Mouse (Mus musculus) forebrain, embryonic 16.5 days (tissue): Measurements from ENCODE around the gene Abcb11. TPM values are rescaled to one million over a fixed set of nuclear protein-coding genes. Genes with fewer than 3 reads are reported as not detected.
"Not testable (repeated sequence)": the region's sequence is repeated elsewhere in the genome, so short reads cannot be mapped to it uniquely, and the experiment has no call there.

Experiments
- ATAC-seq: fragments of 200-750 bp; cut with Nextera tagmentation; 2 replicates; pipeline ENCODE4 v1.8.0; 2017; ENCODE audit warnings: mild to moderate bottlenecking, moderate library complexity
- H3K27ac ChIP-seq: fragments of 300-500 bp; sonication (generic); 2 replicates; pipeline ENCODE4 v1.5.1; 2014; ENCODE audit warnings: low read length, control low read depth
- H3K27me3 ChIP-seq: fragments of 300-500 bp; sonication (generic); replicated peaks from 2 replicates; pipeline ENCODE4 v1.6.1; 2014; ENCODE audit warnings: low read length; ENCODE audit not compliant: control insufficient read depth, insufficient read depth
- H3K36me3 ChIP-seq: fragments of 300-500 bp; sonication (generic); 2 replicates; pipeline ENCODE4 v1.6.1; 2014; ENCODE audit not compliant: control insufficient read depth, insufficient read depth
- H3K4me1 ChIP-seq: fragments of 300-500 bp; sonication (generic); replicated peaks from 2 replicates; pipeline ENCODE4 v1.6.1; 2014; ENCODE audit warnings: low read length; ENCODE audit not compliant: control insufficient read depth, insufficient read depth
- H3K4me2 ChIP-seq: fragments of 300-500 bp; sonication (generic); 2 replicates; pipeline ENCODE4 v1.6.1; 2014; ENCODE audit warnings: mild to moderate bottlenecking, low read length, control low read depth
- H3K4me3 ChIP-seq: fragments of 300-500 bp; sonication (generic); replicated peaks from 2 replicates; pipeline ENCODE4 v1.5.1; 2014; ENCODE audit warnings: mild to moderate bottlenecking, low read length, control low read depth
- H3K9ac ChIP-seq: fragments of 300-500 bp; sonication (generic); replicated peaks from 2 replicates; pipeline ENCODE4 v1.6.1; 2014; ENCODE audit warnings: low read depth, low read length, control low read depth
- H3K9me3 ChIP-seq: fragments of 300-500 bp; sonication (generic); 2 replicates; pipeline ENCODE4 v1.6.1; 2016; ENCODE audit warnings: low read length; ENCODE audit not compliant: control insufficient read depth
- WGBS: fragments of 180-500 bp; shearing (Covaris S2); extraction: QIAGEN DNeasy Blood & Tissue Kit; methylation state at CpG from one replicate; pipeline ENCODE4 v1.1.7; 2014; 5-methylcytosine and 5-hydroxymethylcytosine counted together
- polyA plus RNA-seq: library from polyadenylated mRNA; unstranded; fragments of >200 nt; fragmentation: Nextera tagmentation; extraction: Ambion mirVana; gene quantifications from 2 replicates; pipeline ENCODE4 v1.2.1, GENCODE M21; 2015

Abcb11 gene
- polyA plus RNA-seq, 1 experiment from 2014 or later, result 0.39 TPM

DNA sequence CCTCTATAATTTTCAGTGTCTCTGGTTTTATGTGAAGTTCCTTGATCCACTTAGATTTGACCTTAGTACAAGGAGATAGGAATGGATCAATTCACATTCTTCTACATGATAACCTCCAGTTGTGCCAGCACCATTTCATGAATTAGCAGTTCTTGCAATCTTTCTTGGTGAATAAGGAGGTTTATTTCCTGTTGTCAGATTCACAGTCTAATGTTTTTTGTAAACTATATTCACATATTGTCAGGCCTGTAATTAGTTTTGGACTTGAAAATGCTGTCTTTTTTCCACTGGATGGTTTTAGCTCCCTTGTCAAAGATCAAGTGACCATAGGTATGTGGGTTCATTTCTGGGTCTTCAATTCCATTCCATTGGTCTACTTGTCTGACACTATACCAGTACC, 13.0 kb upstream of the Abcb11 start:
- not testable (repeated sequence) for H3K4me3 ChIP-seq, H3K36me3 ChIP-seq, H3K27me3 ChIP-seq, H3K27ac ChIP-seq, H3K4me1 ChIP-seq, H3K4me2 ChIP-seq, H3K9me3 ChIP-seq, H3K9ac ChIP-seq
- peak; percentile 100 for ATAC-seq

DNA sequence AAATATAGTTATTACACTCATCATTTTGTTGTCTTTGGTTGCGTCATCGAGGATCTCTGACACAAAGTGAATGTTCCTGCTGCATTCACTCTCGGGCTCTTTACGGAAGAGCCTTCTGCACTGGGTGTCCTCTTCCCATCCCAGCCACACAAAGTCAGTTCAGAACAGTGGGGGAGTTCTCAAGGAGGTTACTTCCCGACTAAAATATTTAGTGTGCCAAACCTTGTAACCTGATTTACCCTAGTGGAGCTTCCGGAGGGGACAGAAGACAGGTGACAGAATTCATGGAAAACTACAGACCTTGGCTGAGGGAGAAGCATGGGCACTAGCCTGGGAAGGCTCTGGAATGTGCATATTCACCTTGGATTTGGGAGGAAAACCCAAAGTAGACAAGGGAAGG, 910 bp downstream of the Abcb11 start:
- no peak for ATAC-seq
- no peak overlapping the region for H3K4me2 ChIP-seq
- no peak overlapping the region for H3K27ac ChIP-seq

DNA sequence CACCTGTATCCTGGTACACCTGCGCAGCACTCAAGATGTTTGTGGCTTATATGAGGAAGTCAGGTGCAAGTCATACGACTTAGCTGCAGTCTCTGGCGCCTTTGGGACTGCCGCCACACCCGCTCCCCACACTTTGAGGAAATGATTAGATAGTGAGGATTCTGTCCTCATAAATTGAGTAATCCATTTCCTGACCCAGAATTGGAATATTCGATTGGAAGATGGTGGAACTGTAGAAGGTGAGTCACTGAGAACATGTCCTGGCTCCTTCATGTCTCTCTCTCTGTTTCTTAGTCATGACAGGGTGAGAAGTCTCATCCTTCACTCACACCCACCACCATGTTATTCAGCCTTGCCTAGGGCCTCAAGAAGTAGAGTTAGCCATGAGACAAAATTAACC, 10.9 kb downstream of the Abcb11 start:
- H3K27me3 ChIP-seq, H3K36me3 ChIP-seq, H3K27ac ChIP-seq, H3K9ac ChIP-seq, H3K4me2 ChIP-seq, H3K4me3 ChIP-seq, H3K9me3 ChIP-seq, H3K4me1 ChIP-seq, ATAC-seq: not testable (repeated sequence)
- WGBS, result 94% methylated on average over 5 of the region's 6 CpGs

More for the DNA sequence above, 910 bp downstream of the Abcb11 start:
- WGBS, result 94% methylated on average over 6 of the region's 6 CpGs
- Histone ChIP-seq H3K9ac (no peak overlapping the region), H3K27me3 (no peaks in the 10 kb centered on the region), H3K4me1 (no peaks in the 10 kb centered on the region), H3K4me3 (no peak overlapping the region), H3K9me3 (no peaks in the 10 kb centered on the region), H3K36me3 (no peaks in the 10 kb centered on the region)

DNA sequence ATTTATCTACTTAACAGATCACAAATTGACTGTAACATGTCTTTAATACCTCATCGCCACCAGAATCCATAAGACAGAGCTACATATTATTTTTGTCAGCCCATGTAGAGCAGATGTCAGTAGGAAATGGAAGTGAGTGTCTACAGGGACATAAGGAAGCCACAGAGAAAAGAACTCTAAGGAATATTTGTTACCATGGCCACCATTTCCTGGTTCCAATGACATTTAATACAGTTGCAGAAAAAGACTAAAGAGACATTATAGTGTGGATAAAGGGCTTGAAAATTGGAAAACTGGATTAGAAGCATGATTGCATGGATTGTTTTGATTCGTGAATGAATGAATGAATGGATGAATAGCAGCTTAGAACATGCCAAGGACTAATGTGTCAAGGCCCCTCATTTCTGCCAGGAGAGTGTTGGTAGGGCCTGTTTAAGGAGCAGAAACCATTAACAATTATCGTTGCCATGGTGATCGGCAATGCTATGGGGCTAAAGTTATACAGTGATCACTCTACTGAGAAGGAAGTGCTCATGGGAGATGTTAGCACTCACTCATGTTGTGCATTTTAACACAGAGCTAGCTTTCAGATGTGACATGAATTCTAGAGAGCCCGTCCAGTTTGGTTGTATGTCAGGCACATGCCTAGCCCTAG, 13.8 kb downstream of the Abcb11 start:
- Histone ChIP-seq H3K4me2 (no peak overlapping the region), H3K27ac (no peak overlapping the region), H3K9ac (no peak overlapping the region), H3K27me3 (0 out of 2 replicates have a peak, but pooled peaks cover 3% of the 10 kb centered on the region), H3K9me3 (no peaks in the 10 kb centered on the region), H3K36me3 (no peaks in the 10 kb centered on the region), H3K4me1 (no peaks in the 10 kb centered on the region), H3K4me3 (no peak overlapping the region)
- peak; percentile 78; the same call in 1 of the 2 replicates for ATAC-seq
- WGBS, result 71% methylated on average over 5 of the region's 5 CpGs

- no peak overlapping the region for H3K4me3 ChIP-seq
- no peaks in the 10 kb centered on the region for H3K36me3 ChIP-seq
- no peak overlapping the region for H3K27ac ChIP-seq
- 74% methylated on average over 5 of the region's 5 CpGs for WGBS
- H3K27me3 ChIP-seq, result 0 out of 2 replicates have a peak, but pooled peaks cover 3% of the 10 kb centered on the region
- H3K4me2 ChIP-seq, result no peak overlapping the region
- H3K9ac ChIP-seq, result no peak overlapping the region
- no peaks in the 10 kb centered on the region for H3K9me3 ChIP-seq
- H3K4me1 ChIP-seq, result no peaks in the 10 kb centered on the region
- ATAC-seq, result no peak
Measured at GRCm38 (mm10) chr2:69324881-69325660, 17.3 kb downstream of the Abcb11 start.

- H3K27me3 ChIP-seq, result 0 out of 2 replicates have a peak, but pooled peaks cover 3% of the 10 kb centered on the region
- no peak overlapping the region for H3K9ac ChIP-seq
- no peak for ATAC-seq
- no peaks in the 10 kb centered on the region for H3K4me1 ChIP-seq
- WGBS, result 89% methylated on average over 4 of the region's 4 CpGs
- no peak overlapping the region for H3K4me2 ChIP-seq
- no peak overlapping the region for H3K27ac ChIP-seq
- H3K4me3 ChIP-seq, result no peak overlapping the region
- no peaks in the 10 kb centered on the region for H3K36me3 ChIP-seq
- H3K9me3 ChIP-seq, result no peaks in the 10 kb centered on the region
Measured at GRCm38 (mm10) chr2:69323018-69323417, 19.4 kb downstream of the Abcb11 start.

DNA sequence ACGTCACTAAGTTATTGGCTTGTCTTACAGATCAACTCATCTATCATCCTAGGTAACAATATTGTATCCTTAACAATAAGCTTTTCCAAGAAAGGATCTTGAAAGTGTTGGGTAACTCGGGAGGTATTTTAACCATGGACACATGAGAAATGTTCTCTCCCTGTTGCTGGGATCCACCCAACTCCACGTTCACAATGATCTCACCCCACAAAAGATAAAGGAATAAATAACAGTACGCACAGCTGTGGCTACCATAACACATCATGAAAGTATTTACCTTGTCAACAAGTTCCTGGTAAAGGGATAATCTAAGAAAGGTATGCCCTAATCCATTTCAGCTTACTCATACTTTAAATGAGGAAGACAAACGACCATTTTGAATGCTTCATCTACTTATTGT, 21.0 kb downstream of the Abcb11 start:
- no peak overlapping the region for H3K9ac ChIP-seq
- no peaks in the 10 kb centered on the region for H3K36me3 ChIP-seq
- H3K4me3 ChIP-seq, result no peak overlapping the region
- no peaks in the 10 kb centered on the region for H3K27me3 ChIP-seq
- H3K4me1 ChIP-seq, result no peaks in the 10 kb centered on the region
- H3K9me3 ChIP-seq, result no peaks in the 10 kb centered on the region
- H3K27ac ChIP-seq, result no peak overlapping the region
- no peak overlapping the region for H3K4me2 ChIP-seq
- no peak for ATAC-seq
- WGBS, result 78% methylated on average over 5 of the region's 5 CpGs

DNA sequence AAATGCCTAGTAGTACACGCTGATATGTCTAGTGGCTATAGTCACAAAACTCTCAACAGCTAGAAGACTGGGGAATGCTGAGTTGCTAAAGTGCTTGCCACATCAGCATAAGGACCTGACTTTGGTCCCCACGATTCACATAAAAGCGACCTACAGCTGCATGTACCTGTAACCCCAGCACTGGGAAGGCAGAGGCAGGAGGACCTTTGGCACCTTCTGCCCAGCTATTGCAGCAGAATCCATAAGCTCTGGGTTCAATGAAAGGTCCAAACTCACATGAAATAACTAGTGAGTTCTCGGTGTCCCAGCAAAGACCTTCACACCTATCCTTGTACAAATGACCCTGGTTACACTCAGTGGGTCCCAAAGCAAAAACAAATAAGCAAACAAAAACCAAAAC, 31.1 kb downstream of the Abcb11 start:
- no peaks in the 10 kb centered on the region for H3K27me3 ChIP-seq
- 93% methylated on average over 4 of the region's 4 CpGs for WGBS
- H3K4me3 ChIP-seq, result no peak overlapping the region
- ATAC-seq, result no peak
- no peaks in the 10 kb centered on the region for H3K36me3 ChIP-seq
- no peak overlapping the region for H3K4me2 ChIP-seq
- H3K4me1 ChIP-seq, result no peaks in the 10 kb centered on the region
- no peak overlapping the region for H3K9ac ChIP-seq
- H3K9me3 ChIP-seq, result no peaks in the 10 kb centered on the region
- H3K27ac ChIP-seq, result no peak overlapping the region

GRCm38 (mm10) chr2:69308136-69308535, 34.3 kb downstream of the Abcb11 start:
- Histone ChIP-seq H3K9ac (no peak overlapping the region), H3K36me3 (no peaks in the 10 kb centered on the region), H3K4me3 (no peak overlapping the region), H3K9me3 (no peaks in the 10 kb centered on the region), H3K27me3 (no peaks in the 10 kb centered on the region), H3K4me1 (no peaks in the 10 kb centered on the region), H3K27ac (no peak overlapping the region), H3K4me2 (no peak overlapping the region)
- WGBS, result 73% methylated on average over 6 of the region's 6 CpGs
- no peak for ATAC-seq
